Mouse (Mus musculus) splenic B cell, adult 2 months (primary cell): Measurements from ENCODE around the gene Tnfrsf4.

ENCODE experiments used
- DNase-seq: peaks from one replicate; pipeline ENCODE4 v3.0.0-alpha.2; 2011; ENCODE audit warnings: low read depth, low spot score
- H3K27me3 ChIP-seq: 2 replicates; pipeline ENCODE4 v1.6.1; 2012; ENCODE audit warnings: mild to moderate bottlenecking, low read length, moderate library complexity, mixed read lengths; ENCODE audit not compliant: control insufficient read depth, poor library complexity, insufficient read depth, severe bottlenecking
- H3K36me3 ChIP-seq: 2 replicates; pipeline ENCODE4 v1.6.1; 2012; ENCODE audit warnings: mild to moderate bottlenecking, low read length, moderate library complexity, mixed read lengths; ENCODE audit not compliant: control insufficient read depth, poor library complexity, insufficient read depth, severe bottlenecking

Tnfrsf4 gene

DNA sequence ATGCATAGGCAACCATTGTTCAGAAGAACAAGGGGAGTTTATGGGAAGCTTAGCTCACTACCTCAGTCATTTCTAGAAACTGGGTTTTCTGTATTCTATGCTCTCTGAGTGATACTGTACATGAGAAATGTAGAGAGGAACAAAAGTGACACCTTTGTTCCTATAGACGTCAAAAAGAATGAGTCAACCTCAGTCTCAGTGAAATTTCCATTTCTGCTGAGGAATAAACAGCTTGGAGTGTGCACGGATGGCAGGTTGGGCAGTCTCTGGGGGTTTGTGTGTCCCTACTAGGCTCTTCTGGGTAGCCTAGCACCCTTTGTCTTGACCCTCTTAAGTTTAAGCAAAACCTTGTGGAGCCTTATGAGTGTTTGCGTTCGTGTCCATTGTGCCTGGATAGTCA lies 5.3 kb upstream of the Tnfrsf4 start:
- Histone ChIP-seq H3K36me3 (peaks cover 20% of the 10 kb centered on the region), H3K27me3 (no peaks in the 10 kb centered on the region)
- no peak for DNase-seq

DNA sequence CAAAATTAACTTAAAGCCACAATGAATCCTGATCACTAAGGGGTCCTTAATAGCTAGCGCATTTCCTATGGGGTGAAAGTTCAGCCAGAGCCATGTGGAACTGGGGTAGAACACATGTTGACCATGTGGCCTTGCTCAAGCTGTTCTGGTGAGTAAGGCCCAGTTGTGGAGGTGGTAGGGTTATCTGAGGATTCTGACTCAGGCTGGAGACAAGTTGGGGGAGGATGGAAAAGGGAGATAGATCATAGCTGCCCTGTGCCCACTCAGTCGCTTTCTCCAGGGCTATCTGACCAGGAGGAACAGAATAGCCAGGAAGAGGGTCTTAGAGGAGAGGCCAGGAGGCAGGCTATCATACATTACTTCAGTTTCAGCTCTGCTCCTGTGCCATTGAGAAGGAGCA lies 793 bp downstream of the Tnfrsf4 start:
- Histone ChIP-seq H3K36me3 (peaks cover 10% of the 10 kb centered on the region), H3K27me3 (no peaks in the 10 kb centered on the region)
- no peak for DNase-seq

DNA sequence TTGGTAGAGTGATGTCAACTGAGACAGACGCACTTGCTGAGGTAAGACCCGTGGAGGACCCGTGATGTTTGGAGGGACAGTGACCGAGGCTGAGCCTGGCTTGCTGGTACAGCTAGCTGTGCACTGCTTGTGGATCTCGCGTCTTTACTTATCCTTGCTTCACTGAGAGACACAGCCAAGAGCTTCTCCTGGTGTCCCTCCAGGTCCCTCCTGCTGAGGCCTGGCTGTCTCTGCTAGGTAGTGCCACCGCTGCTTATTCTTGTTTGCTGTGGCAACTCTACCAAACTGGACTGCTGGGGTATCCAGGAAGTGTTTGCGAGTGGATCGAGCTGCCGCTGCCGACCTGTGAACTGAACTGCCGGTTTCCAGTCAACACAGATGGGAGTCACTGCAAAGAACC lies 6.1 kb downstream of the Tnfrsf4 start:
- Histone ChIP-seq H3K36me3 (no peaks in the 10 kb centered on the region; the same call in 1 of the 2 replicates), H3K27me3 (no peaks in the 10 kb centered on the region)
- DNase-seq = no peak

DNA sequence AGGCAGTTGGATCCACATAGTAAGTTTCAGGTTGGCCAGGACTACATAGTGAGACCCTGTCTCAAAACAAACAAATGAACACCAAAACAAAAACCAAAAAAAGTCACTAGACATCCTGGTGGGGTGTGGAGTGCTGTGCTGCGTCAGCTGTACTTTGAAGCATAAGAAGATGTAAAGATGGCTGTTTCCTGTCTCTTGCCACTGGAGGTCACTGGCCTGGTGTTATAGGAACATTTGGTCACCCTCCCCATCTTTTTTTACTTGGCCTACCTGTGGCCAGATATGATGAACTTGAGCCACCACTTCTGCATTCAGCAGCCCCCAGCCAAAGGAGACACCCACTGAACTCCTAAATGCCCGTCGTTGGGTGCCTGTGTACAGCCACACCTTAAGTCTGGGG lies 7.7 kb downstream of the Tnfrsf4 start:
- no peak for DNase-seq
- H3K36me3 ChIP-seq = no peaks in the 10 kb centered on the region
- no peaks in the 10 kb centered on the region for H3K27me3 ChIP-seq

DNA sequence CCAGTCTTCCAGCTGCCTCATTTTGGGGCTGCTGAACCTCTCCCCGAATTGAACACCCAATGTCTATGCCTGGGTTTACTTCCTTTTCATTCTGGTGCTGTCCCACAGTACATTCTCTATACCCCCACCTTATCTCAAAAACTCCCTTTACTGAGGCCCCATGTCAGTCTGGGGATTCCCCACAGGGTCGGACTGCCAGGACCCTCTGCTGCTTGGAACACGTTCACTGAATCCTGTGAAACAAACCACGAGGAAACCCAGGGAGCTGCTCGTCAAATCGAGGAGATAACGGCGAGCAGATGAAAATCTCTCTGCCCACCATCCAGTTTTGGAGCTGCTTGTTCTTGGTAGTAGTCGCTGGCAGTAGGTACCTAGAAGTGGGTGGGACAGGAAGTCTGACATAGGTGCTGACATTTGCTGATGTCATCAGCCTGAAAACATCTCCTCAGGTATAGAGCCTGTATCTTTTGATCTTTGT lies 8.3 kb downstream of the Tnfrsf4 start:
- no peaks in the 10 kb centered on the region for H3K27me3 ChIP-seq
- DNase-seq = no peak

DNA sequence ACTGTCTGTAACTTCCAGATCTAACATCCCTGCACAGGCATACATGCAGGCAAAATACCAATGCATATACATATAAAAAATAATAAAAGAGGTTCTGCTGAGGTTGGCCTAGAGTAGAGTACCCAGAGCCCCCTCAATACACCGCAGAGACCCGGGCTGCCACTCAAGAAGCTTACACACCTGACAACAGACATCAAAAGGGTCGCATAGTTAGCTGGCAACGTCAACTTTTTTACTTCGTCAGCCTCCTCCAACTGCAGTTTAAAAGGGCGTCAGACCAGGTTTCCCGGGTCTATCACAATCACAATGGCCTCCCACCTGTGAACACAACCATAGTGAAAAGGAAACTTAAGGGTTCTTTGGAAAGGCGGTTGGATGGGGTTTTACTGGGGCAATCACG lies 9.9 kb downstream of the Tnfrsf4 start:
- no peak for DNase-seq
- Histone ChIP-seq H3K36me3 (no peaks in the 10 kb centered on the region), H3K27me3 (no peaks in the 10 kb centered on the region)

More for the DNA sequence above, 8.3 kb downstream of the Tnfrsf4 start:
- no peaks in the 10 kb centered on the region for H3K36me3 ChIP-seq

DNA sequence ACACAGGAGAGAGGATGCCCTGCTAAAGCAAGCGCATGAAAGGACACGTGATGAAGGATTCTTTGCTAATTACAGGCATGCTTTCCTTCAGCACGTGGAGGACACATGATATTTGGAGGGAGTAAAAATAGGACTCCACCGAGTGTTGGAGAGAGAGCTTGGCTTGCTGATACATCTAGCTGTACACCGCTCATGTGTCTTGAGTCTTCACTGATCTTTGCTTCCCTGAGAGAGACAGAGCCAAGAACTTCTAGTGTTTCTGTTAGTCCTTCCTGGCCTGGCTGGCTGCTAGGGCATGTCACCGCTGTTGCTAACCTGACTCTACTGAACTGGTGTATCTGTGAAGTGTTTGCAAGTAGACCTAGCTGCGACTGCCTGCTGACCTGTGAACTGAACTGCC lies 10.5 kb downstream of the Tnfrsf4 start:
- DNase-seq = no peak
- Histone ChIP-seq H3K27me3 (no peaks in the 10 kb centered on the region), H3K36me3 (no peaks in the 10 kb centered on the region)

DNA sequence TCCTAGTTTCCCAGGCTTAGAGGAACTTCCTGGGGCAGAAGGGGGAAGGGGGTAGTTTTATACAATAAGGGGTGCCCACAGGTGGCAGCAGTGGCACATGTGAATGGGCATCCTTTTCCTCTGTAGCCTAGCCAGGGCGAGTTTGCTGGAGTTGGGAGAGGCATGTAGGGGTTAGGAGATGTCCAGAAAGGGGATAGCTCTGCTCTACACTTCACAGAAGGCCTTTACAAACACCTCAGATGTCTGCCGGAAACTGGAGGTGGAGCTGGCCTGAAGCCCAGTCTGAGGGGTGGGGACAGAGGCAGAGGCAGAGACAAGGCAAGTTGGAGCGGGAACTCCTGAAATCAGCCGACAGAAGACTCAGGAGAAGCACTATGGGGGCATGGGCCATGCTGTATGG lies 12.4 kb downstream of the Tnfrsf4 start, which contains the start of gene Tnfrsf18:
Tnfrsf18 (plus strand) TSS at position 152 of the 400 bp plus-strand sequence.
- no peaks in the 10 kb centered on the region for H3K36me3 ChIP-seq
- DNase-seq = peak; percentile 63
- H3K27me3 ChIP-seq = no peaks in the 10 kb centered on the region

DNA sequence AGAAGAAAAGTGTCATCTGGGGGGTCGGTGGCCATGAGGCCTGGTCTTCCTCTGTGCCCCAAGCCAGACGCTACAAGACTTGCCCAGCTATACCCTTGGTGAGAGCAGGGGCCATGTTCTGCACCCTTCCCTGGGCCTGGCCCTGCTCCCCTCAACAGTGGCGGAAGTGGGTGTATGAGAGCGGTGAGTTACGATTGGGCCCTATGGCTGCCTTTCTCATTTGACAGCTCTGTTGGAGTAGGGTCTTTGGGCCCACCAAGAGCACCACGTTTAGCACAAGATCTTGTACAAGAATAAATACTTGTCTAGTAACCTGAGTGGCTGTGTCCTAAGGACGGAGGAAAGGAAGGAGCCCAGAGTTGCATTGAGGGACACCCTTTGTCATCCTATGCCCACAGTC lies 14.9 kb downstream of the Tnfrsf4 start:
- H3K36me3 ChIP-seq = no peaks in the 10 kb centered on the region
- DNase-seq = no peak
- no peaks in the 10 kb centered on the region for H3K27me3 ChIP-seq

DNA sequence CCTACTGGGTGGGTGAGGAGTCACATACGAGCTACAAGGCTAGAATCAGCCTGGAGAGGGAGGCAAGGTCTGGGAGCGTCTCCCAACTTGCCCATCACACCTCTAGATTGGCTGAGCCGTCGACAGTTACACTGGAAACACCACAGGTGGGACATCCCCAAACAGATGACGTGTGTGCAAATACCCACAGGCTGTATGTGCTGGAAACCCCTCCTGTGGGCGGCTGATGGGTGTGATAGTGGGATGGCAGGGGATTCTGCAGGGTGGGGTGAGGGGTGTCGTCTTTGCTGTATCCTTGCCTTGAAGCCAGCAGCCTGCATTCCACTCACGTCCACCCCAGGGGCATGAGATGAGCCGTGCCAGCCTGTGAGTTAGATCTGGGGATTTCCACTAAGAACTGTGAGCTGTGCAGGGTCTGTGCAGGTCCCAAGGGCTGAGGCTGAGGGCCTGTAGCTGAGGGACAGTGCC lies 17.0 kb downstream of the Tnfrsf4 start:
- Histone ChIP-seq H3K27me3 (no peaks in the 10 kb centered on the region), H3K36me3 (no peaks in the 10 kb centered on the region)
- no peak for DNase-seq

DNA sequence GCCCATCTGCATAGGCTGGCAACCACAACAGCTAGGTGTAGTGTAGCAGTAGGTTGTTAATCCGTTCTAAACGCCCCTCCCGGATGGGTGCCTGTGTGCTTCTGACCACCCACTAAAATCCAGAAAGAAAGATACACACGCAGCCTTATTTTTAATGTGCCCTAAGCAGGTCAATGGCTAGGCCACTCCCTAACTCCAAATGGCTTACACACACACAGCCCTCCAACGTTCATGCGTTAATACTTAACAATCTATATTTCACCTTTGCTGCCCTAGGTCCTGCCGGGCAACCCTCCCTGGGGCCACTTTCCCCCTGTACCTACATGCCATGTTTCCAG lies 17.6 kb downstream of the Tnfrsf4 start:
- Histone ChIP-seq H3K27me3 (no peaks in the 10 kb centered on the region), H3K36me3 (no peaks in the 10 kb centered on the region)
- DNase-seq = no peak

DNA sequence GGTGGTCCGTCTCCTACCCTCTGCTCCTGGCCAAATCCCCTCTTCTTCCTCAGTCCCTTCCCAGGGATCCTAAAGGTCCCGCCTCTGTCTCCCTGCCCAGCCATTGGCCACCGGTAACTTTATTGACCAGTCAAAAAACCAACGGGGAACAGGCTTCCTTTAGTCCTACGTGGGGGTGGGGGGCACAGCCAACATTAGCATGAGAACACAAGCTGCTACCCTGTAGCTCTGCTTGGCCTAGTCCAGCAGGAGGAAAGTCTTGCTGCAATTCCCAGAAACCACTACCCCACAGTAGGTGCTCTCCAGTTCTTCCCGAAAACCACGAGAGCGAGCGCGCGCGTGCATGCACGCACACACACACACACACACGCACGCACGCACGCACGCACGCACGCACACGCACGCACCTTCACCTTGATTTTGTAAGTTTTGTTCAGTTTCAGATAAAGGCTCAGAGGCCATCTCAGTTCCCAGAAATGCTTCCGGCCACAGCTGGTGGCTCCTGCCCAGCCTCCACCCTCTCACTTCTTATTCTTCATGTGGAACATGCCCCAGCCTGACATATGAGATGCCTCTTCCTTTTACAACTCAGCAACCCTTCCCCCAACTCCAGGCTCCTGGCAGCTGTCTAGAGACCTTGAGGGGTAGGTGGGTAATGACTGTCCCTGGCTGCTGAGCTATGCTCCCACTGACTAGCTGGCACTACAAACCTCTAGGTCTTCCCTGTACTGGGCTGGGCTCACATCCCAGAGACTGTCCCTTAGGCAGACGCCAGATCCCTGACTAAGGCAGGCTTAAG lies 18.1 kb downstream of the Tnfrsf4 start:
- H3K27me3 ChIP-seq = no peaks in the 10 kb centered on the region
- peak; percentile 69 for DNase-seq
- no peaks in the 10 kb centered on the region for H3K36me3 ChIP-seq

DNA sequence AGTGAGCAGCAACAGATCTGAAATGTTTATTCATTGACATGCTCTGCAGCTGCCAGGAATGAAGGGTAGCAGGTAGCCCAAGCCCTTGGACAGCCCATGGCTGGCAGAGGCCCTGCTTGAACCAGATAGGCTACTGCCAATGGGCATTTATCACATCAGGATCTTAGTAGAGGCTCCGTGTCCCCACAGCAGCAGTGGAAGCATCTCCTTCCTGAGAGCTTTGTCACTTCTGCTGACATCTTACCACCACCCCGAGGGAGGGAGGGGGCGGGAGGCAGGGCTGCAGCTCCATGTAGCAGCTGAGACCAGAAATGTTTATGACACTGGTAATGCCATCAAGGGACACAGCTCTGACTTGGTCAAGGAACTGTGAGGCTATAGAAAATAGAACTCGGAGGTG lies 19.2 kb downstream of the Tnfrsf4 start:
- no peak for DNase-seq
- Histone ChIP-seq H3K36me3 (no peaks in the 10 kb centered on the region), H3K27me3 (no peaks in the 10 kb centered on the region)

DNA sequence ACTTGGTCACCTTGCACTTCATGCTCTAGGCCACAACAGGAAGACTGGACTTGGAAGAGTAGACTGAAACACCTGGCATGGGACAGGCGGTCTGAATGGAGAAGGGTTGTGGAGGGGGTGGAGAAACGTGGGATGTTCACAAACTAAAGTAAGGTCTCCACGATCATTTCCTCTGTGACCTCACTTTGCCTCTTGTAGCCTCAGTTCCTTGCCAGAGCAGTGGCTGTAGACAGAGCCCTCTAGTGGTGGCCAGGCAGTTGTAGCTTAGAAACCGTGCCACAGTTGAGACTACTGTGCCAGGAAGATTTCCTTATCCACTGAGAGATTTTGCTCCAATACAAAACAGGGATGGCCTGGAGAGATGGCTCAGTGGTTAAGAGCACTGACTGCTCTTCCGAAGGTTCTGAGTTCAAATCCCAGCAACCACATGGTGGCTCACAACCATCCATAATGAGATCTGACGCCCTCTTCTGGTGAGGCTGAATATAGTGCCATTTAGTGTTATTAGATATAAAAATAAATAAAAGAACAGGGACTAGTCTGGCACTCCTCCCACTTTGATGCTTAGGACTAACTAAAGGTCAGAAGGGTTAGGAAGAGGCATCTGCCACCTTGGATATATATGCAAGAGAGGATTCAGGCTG lies 20.0 kb downstream of the Tnfrsf4 start:
- Histone ChIP-seq H3K27me3 (no peaks in the 10 kb centered on the region), H3K36me3 (no peaks in the 10 kb centered on the region)
- peak; percentile 76 for DNase-seq

DNA sequence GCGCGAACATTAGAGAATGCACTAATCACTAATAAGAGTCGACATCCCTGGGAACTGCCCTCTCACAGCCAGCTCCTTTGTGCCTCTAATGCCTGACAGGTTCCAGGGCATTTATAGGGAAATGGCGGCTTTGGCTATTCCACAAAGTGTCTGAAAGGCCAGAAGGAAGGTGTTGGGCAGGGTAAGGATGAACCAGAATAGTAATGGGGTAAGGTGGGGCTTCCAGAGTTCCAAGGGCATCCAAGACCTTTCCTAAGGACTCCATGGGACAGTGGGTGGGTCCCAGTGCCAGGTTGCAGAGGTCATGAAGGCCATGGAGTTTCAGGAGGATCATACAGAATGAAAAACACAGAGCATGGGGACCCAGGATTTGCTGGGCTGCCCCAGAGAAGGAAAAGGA lies 20.7 kb downstream of the Tnfrsf4 start:
- Histone ChIP-seq H3K36me3 (no peaks in the 10 kb centered on the region), H3K27me3 (no peaks in the 10 kb centered on the region)
- DNase-seq = no peak
